Mouse (Mus musculus) 3T3-L1 (cell line): ENCODE data around the gene Tbc1d21.
A peak's percentile ranks its signal among the peaks of the same experiment; 100 is the strongest.

Experiments
- DNase-seq: peaks from one replicate; pipeline ENCODE4 v3.0.0-alpha.2; 2015; ENCODE audit warnings: low read depth, low spot score

Tbc1d21 gene

GRCm38 (mm10) chr9:58345963-58346362, 24.3 kb downstream of the Tbc1d21 start:
- DNase-seq = no peak

- DNase-seq = no peak
These were observed 28.5 kb downstream of the Tbc1d21 start for GRCm38 (mm10) chr9:58341795-58342194.

GRCm38 (mm10) chr9:58336650-58337281, 33.5 kb downstream of the Tbc1d21 start:
- no peak for DNase-seq

- no peak for DNase-seq
These were observed 39.0 kb downstream of the Tbc1d21 start for GRCm38 (mm10) chr9:58331276-58331675.

- peak; percentile 66 for DNase-seq
These were observed 40.0 kb downstream of the Tbc1d21 start for GRCm38 (mm10) chr9:58330293-58330692.

- DNase-seq = no peak
These were observed 42.9 kb downstream of the Tbc1d21 start for GRCm38 (mm10) chr9:58327382-58327781.

GRCm38 (mm10) chr9:58326477-58327180, 43.6 kb downstream of the Tbc1d21 start:
- DNase-seq = no peak

- DNase-seq = no peak
These were observed 48.6 kb downstream of the Tbc1d21 start for GRCm38 (mm10) chr9:58321681-58322080.

GRCm38 (mm10) chr9:58318317-58318716, 51.9 kb downstream of the Tbc1d21 start:
- DNase-seq = no peak

- no peak for DNase-seq
These were observed 52.9 kb downstream of the Tbc1d21 start for GRCm38 (mm10) chr9:58317381-58317780.

- no peak for DNase-seq
These were observed 53.5 kb downstream of the Tbc1d21 start for GRCm38 (mm10) chr9:58316784-58317183.

- peak; percentile 58 for DNase-seq
These were observed 54.4 kb downstream of the Tbc1d21 start for GRCm38 (mm10) chr9:58315850-58316249.

- DNase-seq = peak; percentile 81
These were observed 55.4 kb downstream of the Tbc1d21 start for GRCm38 (mm10) chr9:58314682-58315360.

GRCm38 (mm10) chr9:58312944-58313359, 57.3 kb downstream of the Tbc1d21 start, which contains the start of gene Loxl1:
TSS of gene Loxl1 (minus strand) at chr9:58313186.
- peak; percentile 94 for DNase-seq

- DNase-seq = peak; percentile 70
These were observed 57.9 kb downstream of the Tbc1d21 start for GRCm38 (mm10) chr9:58312196-58312943.

GRCm38 (mm10) chr9:58311191-58311910, 58.9 kb downstream of the Tbc1d21 start:
- DNase-seq = peak; percentile 77

- DNase-seq = peak; percentile 60
These were observed 60.1 kb downstream of the Tbc1d21 start for GRCm38 (mm10) chr9:58310043-58310660.
